Mouse (Mus musculus): ENCODE results near the gene Lhfpl2. TPM values are rescaled to one million over a fixed set of nuclear protein-coding genes. Genes with fewer than 3 reads are reported as not detected.

Gene Lhfpl2
- total RNA-seq, 4 experiments from 2014 or later, result 23.6 to 34.1 (median 24.8) TPM

DNA sequence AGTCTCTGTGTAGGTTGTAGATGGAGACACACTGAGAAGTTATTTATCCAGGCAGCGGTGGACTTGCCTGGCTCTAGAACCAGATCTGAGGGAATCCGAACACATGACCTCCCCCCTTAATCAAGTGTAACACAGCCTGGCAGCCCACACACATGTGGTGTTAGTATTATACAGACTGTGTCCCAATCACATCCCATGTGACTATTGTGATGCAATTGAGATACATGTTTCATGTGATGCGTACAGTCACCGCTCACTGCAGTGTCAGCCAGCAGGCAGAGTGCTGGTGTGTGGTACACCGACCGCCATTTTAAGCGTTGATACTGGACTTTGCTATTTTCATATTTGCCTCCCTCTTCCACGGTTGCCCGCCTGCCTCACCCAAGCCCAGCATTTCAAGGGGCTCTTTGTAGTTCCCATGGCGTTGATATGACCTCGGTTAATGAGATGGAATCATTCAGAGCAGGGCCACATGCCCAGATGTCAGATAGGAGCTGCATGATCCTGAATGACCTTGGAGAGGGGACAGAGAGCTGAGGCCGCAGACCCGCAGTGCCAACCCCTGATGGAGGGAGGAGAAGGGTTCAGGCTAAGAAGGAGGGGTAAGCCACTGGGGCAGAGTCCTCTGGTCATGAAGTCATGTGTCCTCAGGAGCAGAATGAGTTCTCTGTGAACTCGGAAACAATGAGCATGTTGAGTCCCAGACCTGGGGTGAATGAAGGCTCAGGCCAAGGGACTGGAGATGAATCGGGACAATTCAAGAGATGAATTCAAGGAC lies 115.1 kb downstream of the Lhfpl2 start:
- DNase-seq (ENCODE audit: low spot score in 2 of 2), result peak; percentile 42 to 47

DNA sequence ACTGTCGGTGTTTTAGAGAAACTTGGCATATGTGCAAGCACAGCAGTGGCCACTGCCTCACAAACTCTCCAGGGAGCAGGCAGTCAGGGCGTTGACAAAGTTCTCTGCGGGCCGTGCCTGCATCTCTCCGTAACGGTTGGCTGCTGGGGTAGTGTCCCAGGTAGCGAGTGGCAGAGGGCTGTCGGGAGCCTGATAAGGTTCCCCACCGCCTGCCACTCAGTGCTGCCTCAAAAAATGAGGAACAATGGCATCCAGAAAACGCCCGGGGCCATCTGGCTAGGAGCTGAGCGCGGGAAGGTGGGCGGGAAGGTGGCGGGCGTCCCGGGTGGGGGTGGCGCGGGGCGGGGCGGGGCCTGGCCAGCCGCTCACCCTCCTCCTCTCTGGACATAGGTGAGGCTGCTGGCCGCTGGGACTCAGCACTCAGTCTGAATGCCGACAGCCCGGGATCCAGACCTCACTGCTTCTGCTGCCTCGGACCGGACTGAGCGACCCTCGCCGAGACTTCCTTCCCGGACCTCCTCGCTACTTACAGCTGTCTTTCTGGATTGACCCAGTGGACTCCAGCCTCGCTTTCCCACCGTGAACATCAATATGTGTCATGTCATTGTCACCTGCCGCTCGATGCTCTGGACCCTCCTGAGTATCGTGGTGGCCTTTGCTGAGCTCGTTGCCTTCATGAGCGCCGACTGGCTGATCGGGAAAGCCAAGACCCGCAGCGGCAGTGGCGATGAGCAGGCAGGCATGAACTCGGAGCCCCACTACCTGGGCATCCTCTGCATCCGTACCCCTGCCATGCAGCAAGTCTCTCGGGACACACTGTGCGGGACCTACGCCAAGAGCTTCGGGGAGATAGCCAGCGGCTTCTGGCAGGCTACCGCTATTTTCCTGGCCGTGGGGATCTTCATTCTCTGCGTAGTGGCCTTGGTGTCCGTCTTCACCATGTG lies 116.3 kb downstream of the Lhfpl2 start:
- peak; percentile 23 to 42 for DNase-seq (ENCODE audit: low spot score in 2 of 2)

DNA sequence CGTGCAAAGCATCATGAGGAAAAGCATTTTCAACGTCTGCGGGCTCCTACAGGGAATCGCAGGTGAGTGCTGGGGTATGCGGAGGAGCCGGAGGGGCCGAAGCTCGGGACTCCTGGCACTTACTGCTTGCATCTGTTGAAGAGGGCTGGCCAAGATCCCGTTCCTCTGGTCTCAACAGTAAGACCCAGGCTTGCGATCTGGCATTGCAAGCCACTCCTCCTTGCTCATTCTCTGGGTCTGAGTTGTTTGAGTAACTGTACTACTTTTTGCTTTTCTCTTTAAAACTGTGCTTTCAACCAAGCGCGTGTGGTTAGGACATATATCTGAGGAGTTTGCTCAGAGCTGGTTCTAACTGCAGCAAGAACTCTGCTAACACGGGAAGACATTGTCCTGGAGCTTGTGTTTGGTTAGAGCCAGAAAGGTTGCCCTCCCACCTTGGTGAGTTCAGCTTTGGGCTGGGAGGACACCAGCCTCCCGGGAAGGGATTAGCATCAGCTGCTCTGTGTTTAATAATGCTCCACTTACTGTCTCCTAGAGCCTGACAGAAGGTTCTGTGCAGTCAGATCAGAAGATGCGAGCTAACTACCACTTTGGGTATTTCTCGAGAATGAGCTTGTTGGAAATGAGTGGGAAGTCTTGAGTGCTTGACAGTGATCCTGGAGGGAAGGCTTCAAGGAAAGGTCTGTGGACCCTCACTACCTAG lies 117.1 kb downstream of the Lhfpl2 start:
- no peak for DNase-seq (ENCODE audit: low spot score in 2 of 2)

DNA sequence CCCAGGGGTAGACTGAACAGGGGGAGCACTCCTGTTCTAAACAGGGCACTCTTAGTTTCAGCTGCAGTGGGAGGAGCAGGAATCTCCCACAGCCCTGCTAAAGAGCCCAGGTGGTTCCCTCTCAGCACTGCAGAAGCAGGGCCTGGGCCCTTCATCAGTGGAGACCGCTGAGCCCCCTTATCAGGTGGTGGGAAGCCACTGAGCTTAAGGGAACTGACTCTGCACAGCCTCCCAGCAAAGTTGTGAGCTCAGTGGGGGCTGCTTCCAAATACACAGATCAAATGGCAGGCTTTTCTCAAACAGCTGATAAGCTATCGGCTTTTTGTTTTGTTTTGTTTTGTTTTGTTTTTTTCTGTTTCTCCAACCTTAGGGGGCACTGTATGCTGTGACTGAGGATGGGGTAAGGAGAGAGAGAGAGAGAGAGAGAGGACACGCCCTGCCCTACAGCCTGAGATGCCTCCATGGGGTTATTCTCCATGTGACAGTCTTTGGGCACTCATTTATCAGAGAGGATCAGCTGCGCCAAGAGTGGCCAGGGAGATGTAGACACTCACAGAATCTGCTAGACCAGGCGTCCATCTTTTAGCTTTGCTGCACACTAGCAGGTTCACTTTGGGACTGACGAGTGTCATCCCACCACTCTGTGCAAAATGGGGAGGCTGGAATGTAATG lies 117.9 kb downstream of the Lhfpl2 start:
- DNase-seq (ENCODE audit: low spot score in 2 of 2), result no peak

DNA sequence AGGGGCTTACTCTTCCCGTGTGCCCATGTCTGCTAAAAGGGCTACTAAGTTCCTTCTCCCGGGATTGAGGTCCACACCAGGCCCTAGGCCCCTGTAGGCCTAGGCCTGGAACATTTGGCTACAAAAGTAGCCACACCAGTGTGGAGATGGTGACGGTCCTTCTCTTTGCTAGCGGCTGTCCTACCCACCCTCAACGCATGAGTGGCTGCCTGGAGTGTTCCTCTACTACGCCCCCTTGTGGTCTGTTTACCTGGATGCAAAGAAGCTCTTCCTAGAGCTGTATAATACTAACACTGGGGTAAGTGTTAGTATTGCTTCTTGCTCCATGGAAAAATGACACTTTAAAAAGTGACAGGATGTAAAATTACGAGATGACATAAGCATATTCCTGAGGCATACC lies 119.6 kb downstream of the Lhfpl2 start:
- DNase-seq (ENCODE audit: low spot score in 2 of 2), result no peak

- DNase-seq (ENCODE audit: low spot score in 2 of 2), result peak; percentile 83 to 88
Observed at GRCm38 (mm10) chr13:94178401-94179040, 120.9 kb downstream of the Lhfpl2 start.

- DNase-seq (ENCODE audit: low spot score in 2 of 2), result no peak
Observed at GRCm38 (mm10) chr13:94180477-94181420, 123.2 kb downstream of the Lhfpl2 start.

DNA sequence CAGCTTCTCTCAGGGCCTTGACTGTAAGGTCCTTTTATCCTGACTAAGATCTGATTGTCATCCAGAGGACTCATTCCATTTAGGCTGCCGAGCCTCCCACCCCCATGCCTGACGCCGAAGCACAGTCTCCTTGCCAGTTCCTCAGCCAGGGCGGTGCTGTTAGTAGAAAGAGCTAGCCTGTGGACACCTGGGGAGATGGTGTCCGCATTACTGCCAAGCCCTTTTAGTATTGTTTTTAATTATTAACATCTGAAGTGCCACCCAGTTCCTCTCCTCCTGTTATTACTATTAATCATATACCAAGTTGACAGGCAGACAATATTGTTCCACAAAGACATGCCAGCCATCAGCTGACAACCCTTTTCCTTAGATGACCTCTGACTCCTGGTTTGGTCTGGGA lies 124.4 kb downstream of the Lhfpl2 start:
- DNase-seq (ENCODE audit: low spot score in 2 of 2), result no peak

- DNase-seq (ENCODE audit: low spot score in 2 of 2), result no peak
Observed at GRCm38 (mm10) chr13:94183372-94184021, 125.9 kb downstream of the Lhfpl2 start.

- no peak for DNase-seq (ENCODE audit: low spot score in 2 of 2)
Observed at GRCm38 (mm10) chr13:94184726-94185456, 127.3 kb downstream of the Lhfpl2 start.

DNA sequence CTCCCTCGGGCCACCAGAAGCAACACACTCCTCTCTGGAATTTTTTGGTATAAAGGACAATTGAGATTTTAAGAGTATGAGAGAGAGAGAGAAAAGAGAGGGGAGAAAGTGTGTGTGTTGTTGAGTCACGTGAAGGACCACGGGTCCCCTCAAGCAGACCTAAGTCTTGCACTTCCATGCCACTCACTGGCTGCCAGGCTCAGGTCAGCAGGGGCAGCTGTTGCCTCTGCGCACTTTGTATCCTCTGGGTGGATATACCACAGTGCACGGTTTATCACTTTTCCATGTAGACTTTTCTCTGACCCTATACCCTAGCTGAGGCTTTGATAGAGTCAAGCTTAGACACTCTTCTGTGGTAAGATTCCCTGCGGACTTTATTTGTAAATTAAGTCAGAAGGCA lies 128.0 kb downstream of the Lhfpl2 start:
- DNase-seq (ENCODE audit: low spot score in 2 of 2), result no peak

GRCm38 (mm10) chr13:94188200-94189086 lies 130.8 kb downstream of the Lhfpl2 start:
- no peak for DNase-seq (ENCODE audit: low spot score in 2 of 2)

DNA sequence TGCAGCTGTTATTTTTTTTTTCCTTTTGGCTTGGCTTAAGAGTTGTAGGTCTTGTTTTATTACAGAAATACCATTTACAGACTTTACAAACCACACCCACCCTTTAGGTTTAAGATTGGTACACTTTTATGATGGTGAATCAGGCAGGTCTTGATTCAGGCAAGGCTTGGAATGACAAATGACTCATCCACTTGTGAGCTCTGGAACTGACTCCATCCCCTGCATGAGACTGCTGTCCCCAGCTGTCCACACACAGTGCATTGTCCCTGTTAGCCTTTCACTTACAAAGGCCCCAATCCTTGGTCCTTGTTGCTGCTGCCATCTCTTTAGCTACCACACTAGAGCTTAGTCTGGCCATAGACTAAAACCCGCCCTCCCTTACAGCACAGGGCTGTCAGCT lies 132.8 kb downstream of the Lhfpl2 start:
- no peak for DNase-seq (ENCODE audit: low spot score in 2 of 2)

GRCm38 (mm10) chr13:94193227-94193626 lies 135.6 kb downstream of the Lhfpl2 start:
- DNase-seq (ENCODE audit: low spot score in 2 of 2), result no peak

- DNase-seq (ENCODE audit: low spot score in 2 of 2), result no peak
Observed at GRCm38 (mm10) chr13:94198616-94199015, 141.0 kb downstream of the Lhfpl2 start.

GRCm38 (mm10) chr13:94199829-94200228 lies 142.2 kb downstream of the Lhfpl2 start:
- no peak for DNase-seq (ENCODE audit: low spot score in 2 of 2)

GRCm38 (mm10) chr13:94205234-94205633 lies 147.6 kb downstream of the Lhfpl2 start:
- no peak for DNase-seq (ENCODE audit: low spot score in 2 of 2)
